Mouse (Mus musculus): ENCODE data around the gene Uap1l1. TPM values are rescaled to one million over a fixed set of nuclear protein-coding genes. Genes with fewer than 3 reads are reported as not detected.

Gene Uap1l1
- polyA plus RNA-seq, 1 experiment from 2014 or later, result 5.2 TPM

DNA sequence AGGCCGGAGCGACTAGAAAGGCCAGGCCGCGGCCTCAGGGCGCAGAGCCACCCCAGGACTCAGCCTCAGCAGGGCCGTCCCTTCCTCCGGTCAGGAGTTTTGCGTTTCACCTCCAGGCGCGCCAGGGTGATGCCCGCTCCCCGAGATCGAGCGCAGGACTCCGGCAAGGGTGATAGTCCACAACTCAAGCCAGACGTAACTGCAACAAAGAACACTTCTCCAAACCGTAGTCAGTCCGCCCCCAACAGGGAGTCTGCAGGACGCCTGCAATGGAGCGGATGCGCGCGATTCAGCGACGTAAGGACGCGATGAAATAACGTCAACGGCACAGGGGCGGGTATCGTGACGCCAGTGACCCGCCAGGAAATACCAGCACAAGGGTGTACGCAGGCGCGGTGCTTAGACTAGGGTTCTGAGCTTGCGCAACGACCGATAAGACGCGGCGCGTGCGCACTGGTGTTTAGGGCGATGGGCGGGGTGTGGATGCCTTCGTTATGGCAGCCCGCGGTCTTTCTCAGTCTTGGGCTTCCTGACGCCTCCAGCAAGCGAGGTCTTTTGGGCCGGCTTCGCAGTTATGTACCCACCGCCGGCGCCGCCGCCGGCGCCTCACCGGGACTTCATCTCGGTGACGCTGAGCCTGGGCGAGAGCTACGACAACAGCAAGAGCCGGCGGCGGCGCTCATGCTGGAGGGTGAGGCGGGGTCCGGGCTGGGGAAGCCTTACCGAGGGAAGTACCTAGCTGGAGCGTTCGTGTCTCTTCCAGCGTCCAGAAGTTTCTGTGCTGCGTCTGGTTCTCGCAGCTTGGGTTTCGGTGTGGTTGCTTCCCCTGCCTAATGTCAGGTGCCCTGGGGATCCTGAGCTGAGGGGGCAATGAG, 33.0 kb downstream of the Uap1l1 start, which contains the start of gene Man1b1:
Gene Man1b1, plus strand, starts transcription at position 53 of the 875 bp plus-strand sequence.
- H3K9ac ChIP-seq (ENCODE audit: low read depth, low read length), result peak within 1 kb of the TSS; percentile 88
- WGBS, result under 1% methylated on average over 78 of the region's 78 CpGs

DNA sequence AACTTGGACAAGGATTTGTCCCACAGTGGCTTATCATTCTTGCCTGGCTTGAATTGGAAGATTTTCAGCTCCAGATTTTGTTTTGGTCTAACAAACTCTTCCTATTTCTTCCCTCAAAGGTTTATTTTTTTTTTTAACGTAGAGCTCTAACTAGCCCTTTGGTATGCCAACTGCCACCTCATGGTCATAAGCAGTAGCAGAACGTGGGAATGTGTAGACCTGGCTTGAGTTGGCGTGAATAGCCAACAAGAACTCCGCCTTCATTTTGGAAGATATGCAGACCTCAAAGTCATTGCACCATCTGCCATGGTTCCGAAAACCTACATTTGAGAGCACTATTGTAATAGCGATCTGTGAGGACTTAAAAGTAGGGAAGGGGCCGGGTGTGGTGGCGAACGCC, 34.0 kb downstream of the Uap1l1 start:
- peaks cover 16% of the 10 kb centered on the region for H3K4me1 ChIP-seq (ENCODE audit: control insufficient read depth, insufficient read depth, low read length)
- peak overlapping the region; percentile 88 for H3K9ac ChIP-seq (ENCODE audit: low read depth, low read length)
- H3K4me2 ChIP-seq (ENCODE audit: low read length), result peak overlapping the region; percentile 67
- H3K36me3 ChIP-seq (ENCODE audit: control insufficient read depth, insufficient read depth, low read length), result peaks cover 19% of the 10 kb centered on the region
- ATAC-seq, result no peak
- 68% methylated on average over 9 of the region's 9 CpGs for WGBS
- H3K9me3 ChIP-seq (replicated peaks; ENCODE audit: control insufficient read depth, low read length, poor library complexity, severe bottlenecking), result no peaks in the 10 kb centered on the region
- H3K27ac ChIP-seq (ENCODE audit: low read length), result no peak overlapping the region
- H3K4me3 ChIP-seq (ENCODE audit: low read depth, low read length), result peak overlapping the region; percentile 67
- H3K27me3 ChIP-seq (ENCODE audit: control insufficient read depth, insufficient read depth, low read depth, low read length), result no peaks in the 10 kb centered on the region

More for the DNA sequence above, 33.0 kb downstream of the Uap1l1 start, which contains the start of gene Man1b1:
- Histone ChIP-seq H3K4me2 (ENCODE audit: low read length) (peak within 1 kb of the TSS; percentile 91), H3K9me3 (replicated peaks; ENCODE audit: control insufficient read depth, low read length, poor library complexity, severe bottlenecking) (no peaks in the 10 kb centered on the region), H3K4me3 (ENCODE audit: low read depth, low read length) (peak within 1 kb of the TSS; percentile 67), H3K36me3 (ENCODE audit: control insufficient read depth, insufficient read depth, low read length) (peaks cover 21% of the 10 kb centered on the region), H3K27me3 (ENCODE audit: control insufficient read depth, insufficient read depth, low read depth, low read length) (no peaks in the 10 kb centered on the region), H3K4me1 (ENCODE audit: control insufficient read depth, insufficient read depth, low read length) (peaks cover 16% of the 10 kb centered on the region), H3K27ac (ENCODE audit: low read length) (peak within 1 kb of the TSS; percentile 86)
- peak; percentile 98 for ATAC-seq

DNA sequence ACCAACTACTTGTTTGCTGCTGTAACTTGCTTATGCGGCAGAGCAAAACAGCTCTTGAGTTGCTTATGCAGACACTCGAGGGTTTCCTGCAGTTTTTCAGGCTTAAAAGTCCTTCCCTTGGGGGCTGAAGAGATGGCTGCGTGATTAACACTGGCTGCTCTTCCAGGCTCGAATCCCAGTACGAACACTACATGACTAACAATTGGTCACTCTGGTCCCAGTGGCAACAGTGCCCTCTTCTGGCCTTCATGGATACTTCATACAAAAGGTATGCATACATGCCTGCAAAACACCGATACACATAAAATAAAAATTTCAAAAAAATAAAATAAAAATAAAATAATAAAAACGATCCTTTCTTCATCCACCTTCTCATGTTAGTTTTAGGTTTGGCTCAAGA, 37.0 kb downstream of the Uap1l1 start:
- Histone ChIP-seq H3K9me3 (replicated peaks; ENCODE audit: control insufficient read depth, low read length, poor library complexity, severe bottlenecking) (no peaks in the 10 kb centered on the region), H3K4me1 (ENCODE audit: control insufficient read depth, insufficient read depth, low read length) (peaks cover 10% of the 10 kb centered on the region), H3K9ac (ENCODE audit: low read depth, low read length) (no peak overlapping the region), H3K36me3 (ENCODE audit: control insufficient read depth, insufficient read depth, low read length) (no peaks in the 10 kb centered on the region), H3K4me2 (ENCODE audit: low read length) (no peak overlapping the region), H3K4me3 (ENCODE audit: low read depth, low read length) (no peak overlapping the region), H3K27ac (ENCODE audit: low read length) (no peak overlapping the region), H3K27me3 (ENCODE audit: control insufficient read depth, insufficient read depth, low read depth, low read length) (no peaks in the 10 kb centered on the region)
- no peak for ATAC-seq
- 33% methylated on average over 7 of the region's 7 CpGs for WGBS

DNA sequence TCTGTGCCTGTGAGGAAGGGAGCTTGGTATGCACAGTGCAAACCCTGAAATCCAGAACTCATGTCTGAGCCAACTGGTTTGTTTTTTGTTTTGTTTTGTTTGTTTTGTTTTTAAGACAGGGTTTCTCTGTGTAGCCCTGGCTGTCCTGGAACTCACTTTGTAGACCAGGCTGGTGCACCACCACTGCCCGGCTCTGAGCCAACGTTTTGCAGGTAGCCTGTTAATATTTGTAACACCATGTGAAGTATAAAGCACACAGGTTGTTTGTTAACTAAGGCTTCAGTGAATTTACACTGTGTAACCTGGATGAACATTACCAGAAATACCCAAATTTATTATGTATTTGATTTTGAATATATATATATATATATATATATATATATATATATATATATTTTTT, 39.4 kb downstream of the Uap1l1 start:
- Histone ChIP-seq H3K9me3 (replicated peaks; ENCODE audit: control insufficient read depth, low read length, poor library complexity, severe bottlenecking) (no peaks in the 10 kb centered on the region), H3K4me1 (ENCODE audit: control insufficient read depth, insufficient read depth, low read length) (0 out of 2 replicates have a peak, but pooled peaks cover under 1% of the 10 kb centered on the region), H3K9ac (ENCODE audit: low read depth, low read length) (no peak overlapping the region), H3K4me3 (ENCODE audit: low read depth, low read length) (no peak overlapping the region), H3K4me2 (ENCODE audit: low read length) (no peak overlapping the region), H3K27ac (ENCODE audit: low read length) (no peak overlapping the region), H3K36me3 (ENCODE audit: control insufficient read depth, insufficient read depth, low read length) (no peaks in the 10 kb centered on the region), H3K27me3 (ENCODE audit: control insufficient read depth, insufficient read depth, low read depth, low read length) (peaks cover 7% of the 10 kb centered on the region)
- ATAC-seq, result no peak
- WGBS, result 75% methylated on average over 2 of the region's 2 CpGs

DNA sequence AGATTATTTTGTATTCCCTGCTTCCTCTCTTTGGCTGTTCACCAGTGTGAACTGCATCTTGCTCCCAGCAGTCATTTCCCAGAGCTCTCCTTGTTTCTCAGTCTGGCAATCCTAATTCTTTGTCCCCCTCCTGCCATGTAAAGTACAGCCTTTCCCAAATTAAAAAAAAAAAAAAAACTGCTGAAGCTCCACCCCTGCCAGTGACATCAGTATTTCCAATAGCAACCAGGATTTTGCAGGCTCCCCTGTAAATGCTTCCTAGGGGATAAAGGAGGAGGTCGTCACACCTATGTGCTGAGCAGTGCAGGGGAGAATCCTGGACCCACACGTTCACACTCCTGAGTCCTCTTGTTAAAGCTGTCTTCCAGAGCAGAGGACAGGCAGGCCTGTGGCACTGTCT, 45.4 kb downstream of the Uap1l1 start:
- no peak overlapping the region for H3K4me2 ChIP-seq (ENCODE audit: low read length)
- H3K4me1 ChIP-seq (ENCODE audit: control insufficient read depth, insufficient read depth, low read length), result peaks cover 18% of the 10 kb centered on the region
- 42% methylated on average over 2 of the region's 2 CpGs for WGBS
- H3K27me3 ChIP-seq (ENCODE audit: control insufficient read depth, insufficient read depth, low read depth, low read length), result peaks cover 16% of the 10 kb centered on the region
- H3K36me3 ChIP-seq (ENCODE audit: control insufficient read depth, insufficient read depth, low read length), result no peaks in the 10 kb centered on the region
- no peak overlapping the region for H3K4me3 ChIP-seq (ENCODE audit: low read depth, low read length)
- ATAC-seq, result no peak
- no peaks in the 10 kb centered on the region for H3K9me3 ChIP-seq (replicated peaks; ENCODE audit: control insufficient read depth, low read length, poor library complexity, severe bottlenecking)
- 0 out of 2 replicates have a peak overlapping the region, but pooled peaks have one; percentile 10 for H3K9ac ChIP-seq (ENCODE audit: low read depth, low read length)
- no peak overlapping the region for H3K27ac ChIP-seq (ENCODE audit: low read length)

DNA sequence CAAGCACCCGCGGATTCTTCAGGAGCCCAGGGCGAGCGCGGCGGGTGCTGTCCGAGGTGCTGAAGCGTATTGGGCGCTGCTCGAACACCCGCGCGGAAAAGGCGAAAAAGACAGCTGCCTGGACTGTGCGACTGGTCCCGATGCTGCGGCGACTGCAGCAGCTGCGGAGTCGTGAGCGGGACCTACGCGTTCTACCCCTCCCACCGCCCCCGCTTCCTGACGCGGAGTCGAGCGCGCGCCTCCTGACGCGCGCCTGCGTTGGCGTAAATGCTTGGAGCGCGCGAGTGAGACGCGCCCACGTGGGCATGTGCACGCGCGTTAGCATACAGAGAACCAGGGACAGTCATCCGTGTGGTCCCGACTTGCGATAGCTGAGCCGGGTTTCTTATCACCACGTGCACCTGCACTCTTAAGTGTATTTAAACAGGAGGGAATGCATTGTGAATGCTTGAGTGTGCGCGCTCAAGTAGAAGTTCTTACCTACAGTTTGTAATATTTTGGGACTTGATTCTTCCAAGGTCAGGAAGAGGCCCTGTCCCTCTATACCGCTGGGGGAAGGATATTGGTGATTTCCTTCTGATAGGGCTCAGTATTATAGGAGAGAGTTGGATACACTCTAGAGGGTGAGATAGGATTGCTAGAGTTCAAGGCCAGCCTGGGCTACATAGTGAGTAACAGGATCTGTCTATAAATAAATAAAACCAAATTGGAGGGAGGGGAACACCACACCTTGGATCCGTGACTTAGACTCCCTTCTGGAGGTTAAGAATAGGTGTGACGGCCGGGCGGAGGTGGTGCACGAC, 46.3 kb downstream of the Uap1l1 start, which contains the start of gene Grin1:
Gene Grin1, minus strand, starts transcription at position 217 of the 803 bp plus-strand sequence.
- peak within 1 kb of the TSS; percentile 77 for H3K4me2 ChIP-seq (ENCODE audit: low read length)
- peak within 1 kb of the TSS; percentile 83 for H3K9ac ChIP-seq (ENCODE audit: low read depth, low read length)
- no peaks in the 10 kb centered on the region for H3K9me3 ChIP-seq (replicated peaks; ENCODE audit: control insufficient read depth, low read length, poor library complexity, severe bottlenecking)
- WGBS, result 9% methylated on average over 58 of the region's 58 CpGs
- H3K4me3 ChIP-seq (ENCODE audit: low read depth, low read length), result peak within 1 kb of the TSS; percentile 69
- H3K27ac ChIP-seq (ENCODE audit: low read length), result peak within 1 kb of the TSS; percentile 87
- H3K36me3 ChIP-seq (ENCODE audit: control insufficient read depth, insufficient read depth, low read length), result no peaks in the 10 kb centered on the region
- peaks cover 18% of the 10 kb centered on the region for H3K4me1 ChIP-seq (ENCODE audit: control insufficient read depth, insufficient read depth, low read length)
- ATAC-seq, result peak; percentile 82
- H3K27me3 ChIP-seq (ENCODE audit: control insufficient read depth, insufficient read depth, low read depth, low read length), result peaks cover 25% of the 10 kb centered on the region

DNA sequence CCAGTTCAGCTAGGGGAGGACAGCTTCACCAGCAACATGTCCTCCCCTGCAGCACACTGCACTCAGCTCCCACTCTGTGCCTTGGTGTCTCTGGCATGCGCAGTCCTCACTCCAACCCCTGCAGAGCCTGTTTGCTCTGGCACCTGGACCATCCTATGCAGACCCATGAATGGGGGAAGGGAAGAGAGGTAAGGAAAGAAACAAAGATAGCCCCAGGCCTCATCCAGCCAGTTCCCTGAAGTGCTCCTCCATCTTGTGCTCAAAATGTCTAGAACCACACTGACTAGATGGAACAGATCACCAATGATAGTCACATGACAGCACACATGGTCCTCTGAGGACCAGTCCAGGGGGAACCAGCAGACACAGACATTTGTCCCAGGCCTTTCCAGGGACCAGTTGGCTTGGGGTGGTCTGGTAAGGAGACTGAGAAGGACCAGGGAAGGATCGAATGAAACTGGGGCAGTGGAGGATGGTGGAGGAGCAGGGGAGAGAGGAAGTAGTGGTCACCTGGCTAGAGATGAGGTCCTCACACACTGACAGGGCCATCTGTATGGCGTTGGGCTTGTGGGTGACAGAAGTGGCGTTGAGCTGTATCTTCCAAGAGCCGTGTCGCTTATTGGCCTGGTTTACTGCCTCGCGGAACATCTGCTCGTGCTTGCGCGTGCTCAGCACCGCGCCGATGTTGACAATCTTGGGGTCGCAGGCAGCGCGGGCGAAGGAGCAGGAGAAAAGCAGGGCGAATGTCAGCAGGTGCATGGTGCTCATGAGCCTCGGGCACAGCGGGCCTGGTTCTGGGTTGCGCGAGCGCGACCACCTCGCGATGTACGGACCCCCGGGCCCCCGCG, 47.1 kb downstream of the Uap1l1 start:
- peaks cover 18% of the 10 kb centered on the region for H3K4me1 ChIP-seq (ENCODE audit: control insufficient read depth, insufficient read depth, low read length)
- H3K9me3 ChIP-seq (replicated peaks; ENCODE audit: control insufficient read depth, low read length, poor library complexity, severe bottlenecking), result no peaks in the 10 kb centered on the region
- peak overlapping the region; percentile 83 for H3K9ac ChIP-seq (ENCODE audit: low read depth, low read length)
- no peaks in the 10 kb centered on the region for H3K36me3 ChIP-seq (ENCODE audit: control insufficient read depth, insufficient read depth, low read length)
- peak; percentile 70 for ATAC-seq
- H3K27me3 ChIP-seq (ENCODE audit: control insufficient read depth, insufficient read depth, low read depth, low read length), result peaks cover 33% of the 10 kb centered on the region
- peak overlapping the region; percentile 77 for H3K4me2 ChIP-seq (ENCODE audit: low read length)
- peak overlapping the region; percentile 69 for H3K4me3 ChIP-seq (ENCODE audit: low read depth, low read length)
- WGBS, result 4% methylated on average over 31 of the region's 31 CpGs
- peak overlapping the region; percentile 87 for H3K27ac ChIP-seq (ENCODE audit: low read length)

DNA sequence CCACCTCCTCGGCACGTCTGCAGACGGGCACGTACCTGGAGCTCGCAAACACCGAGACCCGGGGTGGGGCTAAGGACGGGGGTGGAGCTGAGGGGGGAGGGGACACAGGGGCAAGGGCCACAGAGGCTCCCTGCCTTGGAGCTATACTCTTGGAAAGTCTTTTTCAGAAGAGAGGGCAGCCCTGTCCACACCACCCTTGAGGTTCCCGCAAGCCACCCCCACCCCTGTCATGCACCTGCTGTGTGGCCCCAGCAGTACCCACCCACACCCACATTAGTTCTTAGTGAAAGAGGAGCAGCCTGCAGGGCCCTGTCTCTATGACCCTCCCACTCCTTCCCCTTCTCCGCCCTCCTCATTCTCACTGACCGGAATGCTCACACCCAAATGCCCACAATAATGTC, 54.0 kb downstream of the Uap1l1 start:
- WGBS, result 16% methylated on average over 11 of the region's 11 CpGs
- peak; percentile 12; the same call in 1 of the 2 replicates for ATAC-seq

More for the DNA sequence above, 54.0 kb downstream of the Uap1l1 start:
- H3K36me3 ChIP-seq (ENCODE audit: control insufficient read depth, insufficient read depth, low read length), result peaks cover 30% of the 10 kb centered on the region
- H3K27ac ChIP-seq (ENCODE audit: low read length), result no peak overlapping the region
- peaks cover 73% of the 10 kb centered on the region for H3K27me3 ChIP-seq (ENCODE audit: control insufficient read depth, insufficient read depth, low read depth, low read length)
- H3K9ac ChIP-seq (ENCODE audit: low read depth, low read length), result no peak overlapping the region
- no peak overlapping the region for H3K4me2 ChIP-seq (ENCODE audit: low read length)
- H3K4me1 ChIP-seq (ENCODE audit: control insufficient read depth, insufficient read depth, low read length), result no peaks in the 10 kb centered on the region
- H3K9me3 ChIP-seq (replicated peaks; ENCODE audit: control insufficient read depth, low read length, poor library complexity, severe bottlenecking), result no peaks in the 10 kb centered on the region
- no peak overlapping the region for H3K4me3 ChIP-seq (ENCODE audit: low read depth, low read length)

All from midbrain, embryonic 16.5 days (tissue).